Mouse (Mus musculus) leukemia stem cell, adult 10-12 weeks (primary cell): ENCODE data around the gene Olfr586. TPM values are rescaled to one million over a fixed set of nuclear protein-coding genes. Genes with fewer than 3 reads are reported as not detected.

Source experiments
- polyA plus RNA-seq: library from polyadenylated mRNA; stranded (reverse); fragments of >175 nt; gene quantifications from 2 replicates; pipeline ENCODE4 v1.2.3, GENCODE M21; 2012; ENCODE audit warnings: low replicate concordance

The Olfr586 gene
- not detected in 2 replicates for polyA plus RNA-seq

GRCm38 (mm10) chr7:103125538-103125937 lies at the start of gene Olfr586:
TSS of gene Olfr586 (minus strand) at chr7:103125638.

GRCm38 (mm10) chr7:103156256-103156655 lies 30.8 kb upstream of the Olfr586 start, which contains the start of gene Olfr589:
TSS of gene Olfr589 (minus strand) at chr7:103156356.

GRCm38 (mm10) chr7:103140579-103140978 lies 15.1 kb upstream of the Olfr586 start, which contains the start of gene Olfr588-ps1:
TSS of gene Olfr588-ps1 (plus strand) at chr7:103140879.

GRCm38 (mm10) chr7:103097420-103097819 lies 28.0 kb downstream of the Olfr586 start, which contains the start of gene Olfr585:
TSS of gene Olfr585 (plus strand) at chr7:103097720.

GRCm38 (mm10) chr7:103081585-103081984 lies 43.9 kb downstream of the Olfr586 start, which contains the start of gene Olfr584:
TSS of gene Olfr584 (plus strand) at chr7:103081885.

Other genes with a start within 250 kb of the Olfr586 start
- not detected in 2 replicates for gene Olfr568, start 248.5 kb downstream of the Olfr586 start, polyA plus RNA-seq
- gene Olfr569, start 234.8 kb downstream of the Olfr586 start, polyA plus RNA-seq, result not detected in 2 replicates
- not detected in 2 replicates for gene Olfr570, start 231.1 kb downstream of the Olfr586 start, polyA plus RNA-seq
- not detected in 2 replicates for gene Olfr571, start 208.1 kb downstream of the Olfr586 start, polyA plus RNA-seq
- gene Olfr572, start 201.2 kb downstream of the Olfr586 start, polyA plus RNA-seq, result not detected in 2 replicates
- gene Olfr573-ps1, start 183.1 kb downstream of the Olfr586 start, polyA plus RNA-seq, result 0.21 TPM in 1 of 2 replicates, not detected in the other
- gene Olfr574, start 177.2 kb downstream of the Olfr586 start, polyA plus RNA-seq, result not detected in 2 replicates
- not detected in 2 replicates for gene Olfr575, start 166.9 kb downstream of the Olfr586 start, polyA plus RNA-seq
- not detected in 2 replicates for gene Olfr576, start 163.0 kb downstream of the Olfr586 start, polyA plus RNA-seq
- not detected in 2 replicates for gene Olfr577, start 149.7 kb downstream of the Olfr586 start, polyA plus RNA-seq
- gene Olfr578, start 136.3 kb downstream of the Olfr586 start, polyA plus RNA-seq, result not detected in 2 replicates
- not detected in 2 replicates for gene Olfr582, start 87.6 kb downstream of the Olfr586 start, polyA plus RNA-seq
- gene Olfr583, start 74.3 kb downstream of the Olfr586 start, polyA plus RNA-seq, result not detected in 2 replicates
- gene Olfr584, start 43.8 kb downstream of the Olfr586 start, polyA plus RNA-seq, result not detected in 2 replicates
- gene Olfr585, start 27.9 kb downstream of the Olfr586 start, polyA plus RNA-seq, result not detected in 2 replicates
- not detected in 2 replicates for gene Olfr588-ps1, start 15.2 kb upstream of the Olfr586 start, polyA plus RNA-seq
- gene Olfr589, start 30.7 kb upstream of the Olfr586 start, polyA plus RNA-seq, result not detected in 2 replicates
- gene Olfr591, start 52.7 kb upstream of the Olfr586 start, polyA plus RNA-seq, result not detected in 2 replicates
- gene Olfr592, start 59.2 kb upstream of the Olfr586 start, polyA plus RNA-seq, result not detected in 2 replicates
- not detected in 2 replicates for gene Olfr593, start 86.2 kb upstream of the Olfr586 start, polyA plus RNA-seq
- not detected in 2 replicates for gene Olfr594, start 91.4 kb upstream of the Olfr586 start, polyA plus RNA-seq
- not detected in 2 replicates for gene Usp17ld, start 126.9 kb upstream of the Olfr586 start, polyA plus RNA-seq
- not detected in 2 replicates for gene Olfr596, start 180.0 kb upstream of the Olfr586 start, polyA plus RNA-seq
- gene Olfr597, start 190.7 kb upstream of the Olfr586 start, polyA plus RNA-seq, result not detected in 2 replicates
- not detected in 2 replicates for gene Olfr598, start 197.9 kb upstream of the Olfr586 start, polyA plus RNA-seq
- gene Olfr599, start 210.3 kb upstream of the Olfr586 start, polyA plus RNA-seq, result not detected in 2 replicates
- 0.05 TPM in 1 of 2 replicates, not detected in the other for gene Olfr600, start 224.0 kb upstream of the Olfr586 start, polyA plus RNA-seq
- not detected in 2 replicates for gene Olfr601, start 237.0 kb upstream of the Olfr586 start, polyA plus RNA-seq